Mouse (Mus musculus): Measurements from ENCODE around the gene Prdm5. TPM values are rescaled to one million over a fixed set of nuclear protein-coding genes. Genes with fewer than 3 reads are reported as not detected.

Prdm5 gene
- polyA plus RNA-seq, 1 experiment from 2014 or later = 6.3 TPM

- H3K27ac ChIP-seq (replicated peaks) = no peak overlapping the region
- no peaks in the 10 kb centered on the region for H3K9me3 ChIP-seq
- H3K27me3 ChIP-seq = no peaks in the 10 kb centered on the region
- no peak overlapping the region for H3K4me2 ChIP-seq (replicated peaks)
- no peak for ATAC-seq (replicated peaks)
- H3K4me3 ChIP-seq = no peak overlapping the region
- H3K9ac ChIP-seq (replicated peaks) = no peak overlapping the region
- H3K36me3 ChIP-seq = no peaks in the 10 kb centered on the region
- WGBS = 83% methylated on average over 4 of the region's 4 CpGs
- no peaks in the 10 kb centered on the region for H3K4me1 ChIP-seq
Measured at GRCm38 (mm10) chr6:65842579-65842978, 63.8 kb downstream of the Prdm5 start.

- ATAC-seq (replicated peaks) = no peak
- WGBS = 71% methylated on average over 4 of the region's 4 CpGs
- no peaks in the 10 kb centered on the region for H3K27me3 ChIP-seq
- H3K4me1 ChIP-seq = no peaks in the 10 kb centered on the region
- H3K9me3 ChIP-seq = no peaks in the 10 kb centered on the region
- no peak overlapping the region for H3K27ac ChIP-seq (replicated peaks)
- H3K36me3 ChIP-seq = no peaks in the 10 kb centered on the region
- H3K4me2 ChIP-seq (replicated peaks) = no peak overlapping the region
- H3K9ac ChIP-seq (replicated peaks) = no peak overlapping the region
- no peak overlapping the region for H3K4me3 ChIP-seq
Measured at GRCm38 (mm10) chr6:65849127-65849526, 70.3 kb downstream of the Prdm5 start.

GRCm38 (mm10) chr6:65849687-65850086 is 70.9 kb downstream of the Prdm5 start:
- no peak for ATAC-seq (replicated peaks)
- Histone ChIP-seq H3K27ac (replicated peaks) (no peak overlapping the region), H3K4me2 (replicated peaks) (no peak overlapping the region)

GRCm38 (mm10) chr6:65850221-65850620 is 71.4 kb downstream of the Prdm5 start:
- Histone ChIP-seq H3K9ac (replicated peaks) (no peak overlapping the region), H3K4me1 (0 out of 2 replicates have a peak, but pooled peaks cover 5% of the 10 kb centered on the region), H3K4me3 (no peak overlapping the region), H3K27ac (replicated peaks) (no peak overlapping the region), H3K9me3 (no peaks in the 10 kb centered on the region), H3K27me3 (no peaks in the 10 kb centered on the region), H3K4me2 (replicated peaks) (no peak overlapping the region), H3K36me3 (no peaks in the 10 kb centered on the region)
- WGBS = 72% methylated on average over 3 of the region's 3 CpGs
- ATAC-seq (replicated peaks) = no peak

More at GRCm38 (mm10) chr6:65849687-65850086, 70.9 kb downstream of the Prdm5 start:
- Histone ChIP-seq H3K9ac (replicated peaks) (no peak overlapping the region), H3K9me3 (no peaks in the 10 kb centered on the region), H3K4me3 (no peak overlapping the region), H3K36me3 (no peaks in the 10 kb centered on the region), H3K4me1 (no peaks in the 10 kb centered on the region), H3K27me3 (no peaks in the 10 kb centered on the region)
- 73% methylated on average over 3 of the region's 3 CpGs for WGBS

GRCm38 (mm10) chr6:65854020-65854419 is 75.2 kb downstream of the Prdm5 start:
- H3K4me1 ChIP-seq = 0 out of 2 replicates have a peak, but pooled peaks cover 5% of the 10 kb centered on the region
- no peaks in the 10 kb centered on the region for H3K36me3 ChIP-seq
- H3K27ac ChIP-seq (replicated peaks) = no peak overlapping the region
- no peak for ATAC-seq (replicated peaks)
- H3K27me3 ChIP-seq = no peaks in the 10 kb centered on the region
- no peak overlapping the region for H3K4me2 ChIP-seq (replicated peaks)
- H3K9ac ChIP-seq (replicated peaks) = no peak overlapping the region
- no peak overlapping the region for H3K4me3 ChIP-seq
- H3K9me3 ChIP-seq = no peaks in the 10 kb centered on the region
- 65% methylated on average over 3 of the region's 3 CpGs for WGBS

GRCm38 (mm10) chr6:65854585-65854984 is 75.8 kb downstream of the Prdm5 start:
- H3K4me3 ChIP-seq = no peak overlapping the region
- no peak overlapping the region for H3K27ac ChIP-seq (replicated peaks)
- no peak overlapping the region for H3K4me2 ChIP-seq (replicated peaks)
- no peaks in the 10 kb centered on the region for H3K36me3 ChIP-seq
- no peak overlapping the region for H3K9ac ChIP-seq (replicated peaks)
- H3K9me3 ChIP-seq = no peaks in the 10 kb centered on the region
- no peaks in the 10 kb centered on the region for H3K27me3 ChIP-seq
- H3K4me1 ChIP-seq = 0 out of 2 replicates have a peak, but pooled peaks cover 5% of the 10 kb centered on the region
- no peak for ATAC-seq (replicated peaks)
- WGBS = 40% methylated on average over 4 of the region's 4 CpGs

- no peak overlapping the region for H3K9ac ChIP-seq (replicated peaks)
- H3K36me3 ChIP-seq = no peaks in the 10 kb centered on the region
- no peak for ATAC-seq (replicated peaks)
- H3K9me3 ChIP-seq = no peaks in the 10 kb centered on the region
- H3K4me2 ChIP-seq (replicated peaks) = no peak overlapping the region
- H3K4me1 ChIP-seq = no peaks in the 10 kb centered on the region
- H3K27ac ChIP-seq (replicated peaks) = no peak overlapping the region
- no peaks in the 10 kb centered on the region for H3K27me3 ChIP-seq
- H3K4me3 ChIP-seq = no peak overlapping the region
- 75% methylated on average over 5 of the region's 5 CpGs for WGBS
Measured at GRCm38 (mm10) chr6:65860609-65861008, 81.8 kb downstream of the Prdm5 start.

GRCm38 (mm10) chr6:65862836-65863235 is 84.0 kb downstream of the Prdm5 start:
- Histone ChIP-seq H3K27ac (replicated peaks) (no peak overlapping the region), H3K9ac (replicated peaks) (no peak overlapping the region), H3K9me3 (no peaks in the 10 kb centered on the region), H3K4me1 (no peaks in the 10 kb centered on the region), H3K4me3 (no peak overlapping the region), H3K36me3 (no peaks in the 10 kb centered on the region), H3K4me2 (replicated peaks) (no peak overlapping the region), H3K27me3 (no peaks in the 10 kb centered on the region)
- no peak for ATAC-seq (replicated peaks)
- 97% methylated on average over 3 of the region's 3 CpGs for WGBS

- Histone ChIP-seq H3K27me3 (no peaks in the 10 kb centered on the region), H3K4me2 (replicated peaks) (no peak overlapping the region), H3K36me3 (no peaks in the 10 kb centered on the region), H3K4me1 (no peaks in the 10 kb centered on the region), H3K9me3 (no peaks in the 10 kb centered on the region), H3K4me3 (no peak overlapping the region), H3K9ac (replicated peaks) (no peak overlapping the region), H3K27ac (replicated peaks) (no peak overlapping the region)
- 93% methylated on average over 3 of the region's 3 CpGs for WGBS
- no peak for ATAC-seq (replicated peaks)
Measured at GRCm38 (mm10) chr6:65864233-65864632, 85.4 kb downstream of the Prdm5 start.

- WGBS = 84% methylated on average over 5 of the region's 5 CpGs
- no peaks in the 10 kb centered on the region for H3K4me1 ChIP-seq
Measured at GRCm38 (mm10) chr6:65864919-65865318, 86.1 kb downstream of the Prdm5 start.

GRCm38 (mm10) chr6:65865861-65866260 is 87.1 kb downstream of the Prdm5 start:
- no peaks in the 10 kb centered on the region for H3K36me3 ChIP-seq
- WGBS = 94% methylated on average over 4 of the region's 4 CpGs
- H3K27me3 ChIP-seq = no peaks in the 10 kb centered on the region
- H3K4me3 ChIP-seq = no peak overlapping the region
- ATAC-seq (replicated peaks) = no peak
- no peaks in the 10 kb centered on the region for H3K9me3 ChIP-seq
- H3K4me2 ChIP-seq (replicated peaks) = no peak overlapping the region
- H3K9ac ChIP-seq (replicated peaks) = no peak overlapping the region
- no peak overlapping the region for H3K27ac ChIP-seq (replicated peaks)
- H3K4me1 ChIP-seq = no peaks in the 10 kb centered on the region

More at GRCm38 (mm10) chr6:65864919-65865318, 86.1 kb downstream of the Prdm5 start:
- Histone ChIP-seq H3K4me3 (no peak overlapping the region), H3K36me3 (no peaks in the 10 kb centered on the region), H3K27ac (replicated peaks) (no peak overlapping the region), H3K4me2 (replicated peaks) (no peak overlapping the region), H3K9ac (replicated peaks) (no peak overlapping the region), H3K27me3 (no peaks in the 10 kb centered on the region), H3K9me3 (no peaks in the 10 kb centered on the region)
- ATAC-seq (replicated peaks) = no peak

- no peak overlapping the region for H3K4me3 ChIP-seq
- no peaks in the 10 kb centered on the region for H3K4me1 ChIP-seq
- no peaks in the 10 kb centered on the region for H3K27me3 ChIP-seq
- H3K27ac ChIP-seq (replicated peaks) = no peak overlapping the region
- no peak overlapping the region for H3K9ac ChIP-seq (replicated peaks)
- 76% methylated on average over 6 of the region's 6 CpGs for WGBS
- H3K4me2 ChIP-seq (replicated peaks) = no peak overlapping the region
- H3K9me3 ChIP-seq = no peaks in the 10 kb centered on the region
- H3K36me3 ChIP-seq = no peaks in the 10 kb centered on the region
- no peak for ATAC-seq (replicated peaks)
Measured at GRCm38 (mm10) chr6:65871754-65872278, 93.0 kb downstream of the Prdm5 start.

- no peak for ATAC-seq (replicated peaks)
Measured at GRCm38 (mm10) chr6:65878300-65878699, 99.5 kb downstream of the Prdm5 start.

More at GRCm38 (mm10) chr6:65878300-65878699, 99.5 kb downstream of the Prdm5 start:
- H3K9ac ChIP-seq (replicated peaks) = no peak overlapping the region
- no peaks in the 10 kb centered on the region for H3K36me3 ChIP-seq
- 92% methylated on average over 1 of the region's 1 CpGs for WGBS
- H3K27ac ChIP-seq (replicated peaks) = no peak overlapping the region
- no peaks in the 10 kb centered on the region for H3K9me3 ChIP-seq
- H3K27me3 ChIP-seq = no peaks in the 10 kb centered on the region
- H3K4me1 ChIP-seq = no peaks in the 10 kb centered on the region
- H3K4me2 ChIP-seq (replicated peaks) = no peak overlapping the region
- no peak overlapping the region for H3K4me3 ChIP-seq
